Mouse (Mus musculus): ENCODE data around the gene Crat. TPM values are rescaled to one million over a fixed set of nuclear protein-coding genes. Genes with fewer than 3 reads are reported as not detected.
"Not testable (repeated sequence)": the region's sequence is repeated elsewhere in the genome, so short reads cannot be mapped to it uniquely, and the experiment has no call there.

Gene Crat
- total RNA-seq, 2 experiments from 2014 or later: 33.2 to 33.3 TPM

DNA sequence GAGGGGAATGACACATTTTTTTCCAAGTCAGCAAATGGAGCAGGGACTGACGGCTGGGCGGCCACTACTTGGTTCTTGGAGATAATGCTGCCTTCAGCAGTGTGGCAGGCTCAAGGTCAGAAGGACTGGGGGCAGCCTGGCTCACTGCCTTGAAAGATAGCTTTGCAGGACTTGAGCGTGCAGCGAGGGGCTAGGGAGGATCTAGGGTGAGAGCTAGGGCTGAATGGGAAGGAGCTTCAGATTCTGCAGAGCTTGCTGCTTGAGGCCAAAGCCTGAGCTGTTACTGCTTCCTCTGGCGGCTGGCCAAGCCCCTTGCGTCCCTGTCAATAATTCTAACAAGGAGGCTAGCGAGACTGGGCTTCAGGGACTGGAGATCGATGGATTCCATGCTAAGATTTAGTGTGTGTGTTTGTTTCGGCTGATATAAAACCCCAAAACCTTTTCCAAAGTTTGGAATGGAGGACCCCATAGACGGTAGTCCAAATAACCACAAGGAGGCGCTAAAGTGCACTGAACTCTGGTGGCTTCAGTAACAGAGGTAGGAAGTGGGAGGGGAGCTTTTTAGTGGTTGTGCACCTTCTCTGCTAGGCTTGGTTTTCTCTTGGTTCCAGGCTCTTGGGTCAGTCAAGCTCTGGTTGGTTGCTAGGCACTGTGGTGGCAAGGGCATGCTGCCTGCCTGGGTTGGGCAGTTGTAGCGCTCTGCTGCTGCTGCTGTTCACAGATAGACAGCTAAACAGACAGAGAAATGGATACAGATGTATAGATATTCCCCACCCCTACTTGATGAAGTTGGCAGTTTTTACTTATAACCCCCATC is 25.3 kb upstream of the Crat start:
- peak; percentile 57 for DNase-seq
- intact Hi-C loops (cut with DNase I): no loop called here

DNA sequence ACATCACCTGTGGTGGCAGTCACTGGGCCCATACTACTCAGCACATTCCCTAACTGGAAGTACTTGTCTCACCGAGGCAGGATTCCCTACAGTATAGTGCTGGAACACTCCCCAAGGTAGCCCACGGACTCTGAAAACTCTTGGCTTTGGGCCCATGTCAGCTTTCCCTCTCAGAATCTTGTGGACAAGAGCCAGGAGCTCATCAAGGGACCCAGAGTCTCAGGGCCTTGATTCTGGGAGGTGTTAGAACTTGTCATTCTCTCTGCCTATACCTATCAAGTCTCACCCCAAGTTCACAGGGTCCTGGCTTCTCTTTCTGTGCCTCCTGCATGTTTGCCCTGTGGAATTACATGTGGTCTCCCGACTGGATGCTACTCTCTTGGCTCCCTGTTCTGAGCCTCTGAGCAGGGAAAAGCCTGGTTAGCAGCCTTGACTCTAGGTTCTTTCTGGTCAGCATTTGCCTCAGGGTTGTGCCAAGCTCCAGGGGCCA is 24.6 kb upstream of the Crat start:
- no peak for DNase-seq
- intact Hi-C loops (cut with DNase I): no loop called here

DNA sequence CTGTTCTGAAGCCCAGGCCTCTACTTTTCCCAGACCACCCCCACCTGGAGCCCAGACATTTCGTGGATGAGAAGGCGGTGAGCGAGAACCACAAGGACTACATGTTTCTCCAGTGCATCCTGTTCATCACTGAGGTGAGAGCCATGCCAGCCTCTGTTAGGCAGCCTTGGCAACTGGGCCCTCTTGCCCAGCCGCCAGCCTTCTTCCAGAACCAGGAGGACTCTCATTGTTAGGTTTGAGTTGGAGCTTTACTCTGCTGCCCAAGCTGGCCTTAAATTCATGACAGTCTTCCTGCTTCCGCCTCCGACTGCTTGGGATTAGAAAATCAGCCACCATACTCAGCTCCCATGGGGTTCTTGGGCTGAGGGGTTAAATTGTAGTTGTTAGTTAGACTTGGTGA is 24.0 kb upstream of the Crat start:
- intact Hi-C loops (cut with DNase I): loop anchor here (5.0 to 10.0 kb wide), 2 partner anchors 353 to 495 kb away; no protein-coding TSS in a partner anchor
- no peak for DNase-seq

GRCm38 (mm10) chr2:30437791-30438190 is 22.2 kb upstream of the Crat start:
- intact Hi-C loops (cut with DNase I): loop anchor here (5.0 to 10.0 kb wide), 2 partner anchors 355 to 497 kb away; no protein-coding TSS in a partner anchor
- no peak for DNase-seq

- no peak for DNase-seq
- intact Hi-C loops (cut with DNase I): loop anchor here (5.0 to 10.0 kb wide), 2 partner anchors 355 to 498 kb away; no protein-coding TSS in a partner anchor
Observed at GRCm38 (mm10) chr2:30436809-30437208, 21.2 kb upstream of the Crat start.

DNA sequence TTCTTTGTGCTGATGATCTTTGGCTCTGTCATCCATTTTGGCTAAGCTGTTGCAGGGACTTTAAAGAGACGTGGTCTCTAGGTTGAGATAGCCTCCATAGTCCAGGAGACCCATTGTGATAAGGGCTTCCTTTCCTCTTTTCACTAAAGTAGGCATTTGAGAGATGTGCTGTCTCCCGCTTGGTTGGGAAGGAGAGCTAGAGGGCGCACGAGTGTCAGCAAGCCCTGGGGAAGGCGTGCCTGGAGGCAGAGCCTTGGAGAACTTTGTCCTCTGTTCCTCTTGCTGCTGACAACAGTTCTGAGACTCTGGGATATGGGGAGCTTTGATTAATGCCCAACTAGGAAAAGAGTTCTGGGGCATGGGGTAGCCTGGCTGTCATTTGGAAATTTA is 20.5 kb upstream of the Crat start:
- peak; percentile 49 for DNase-seq
- intact Hi-C loops (cut with DNase I): loop anchor here (5.0 to 10.0 kb wide), 2 partner anchors 356 to 499 kb away; no protein-coding TSS in a partner anchor

DNA sequence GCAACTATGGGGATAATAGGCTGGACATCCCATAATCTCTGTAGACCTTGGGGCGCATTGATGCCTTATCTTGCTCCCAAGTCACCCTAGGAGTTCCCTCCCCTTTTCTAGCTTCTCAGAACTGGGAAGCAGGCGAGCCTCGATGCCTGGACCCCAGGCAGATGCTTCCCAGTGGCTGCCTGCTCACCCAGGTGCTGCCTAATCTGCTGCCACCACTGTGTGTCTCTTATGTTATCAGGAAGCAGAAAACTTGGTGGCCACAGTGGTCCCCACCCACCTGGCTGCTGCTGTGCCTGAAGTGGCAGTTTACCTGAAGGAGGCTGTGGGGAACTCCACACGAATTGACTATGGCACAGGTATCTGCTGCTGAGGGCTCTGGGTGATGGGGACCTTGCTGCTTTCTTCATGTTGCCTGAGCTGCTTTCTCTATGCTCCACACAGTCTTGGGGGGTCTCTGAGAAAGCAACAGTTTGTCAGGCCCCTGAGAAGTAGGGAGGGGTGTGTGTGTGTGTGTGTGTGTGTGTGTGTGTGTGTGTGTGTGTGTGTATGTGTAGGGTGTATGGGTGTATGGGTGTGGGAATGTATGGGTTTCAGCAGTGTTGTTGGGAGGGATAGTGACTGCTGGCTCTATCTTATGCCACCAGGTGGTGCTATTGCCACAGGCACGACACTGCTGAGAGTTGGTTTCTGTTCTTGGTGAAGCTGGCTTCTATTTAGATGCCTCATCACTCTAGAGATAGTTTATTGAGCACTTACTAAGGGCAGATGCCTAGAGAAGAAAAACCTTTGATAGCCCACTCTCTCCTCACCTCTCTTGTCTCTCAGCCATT is 19.9 kb upstream of the Crat start:
- DNase-seq: peak; percentile 66
- intact Hi-C loops (cut with DNase I): loop anchor here (5.0 to 10.0 kb wide), 2 partner anchors 357 to 499 kb away; no protein-coding TSS in a partner anchor

DNA sequence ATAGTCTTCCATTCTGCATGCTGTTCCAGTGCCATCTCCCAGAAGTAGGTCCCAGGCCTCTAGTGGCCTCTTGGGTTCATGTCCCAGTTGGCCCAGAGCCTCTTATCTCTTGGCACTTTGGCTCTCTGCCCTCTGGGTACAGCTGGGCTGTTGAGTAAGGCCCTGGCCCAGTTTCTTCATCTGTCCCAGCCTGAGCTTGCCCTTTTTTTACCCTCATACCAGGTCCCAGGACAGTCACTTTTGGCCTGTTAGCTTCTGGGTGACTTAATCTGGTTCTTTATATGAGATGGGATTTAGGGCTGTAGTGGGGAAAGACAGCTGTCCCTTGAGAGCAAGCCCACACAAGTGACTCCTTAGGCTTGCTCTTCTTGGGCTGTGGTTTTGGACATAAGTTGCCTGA is 13.5 kb upstream of the Crat start:
- intact Hi-C loops (cut with DNase I): no loop called here
- DNase-seq: no peak

- intact Hi-C loops (cut with DNase I): no loop called here
- DNase-seq: no peak
Observed at GRCm38 (mm10) chr2:30421432-30421831, 5.8 kb upstream of the Crat start.

DNA sequence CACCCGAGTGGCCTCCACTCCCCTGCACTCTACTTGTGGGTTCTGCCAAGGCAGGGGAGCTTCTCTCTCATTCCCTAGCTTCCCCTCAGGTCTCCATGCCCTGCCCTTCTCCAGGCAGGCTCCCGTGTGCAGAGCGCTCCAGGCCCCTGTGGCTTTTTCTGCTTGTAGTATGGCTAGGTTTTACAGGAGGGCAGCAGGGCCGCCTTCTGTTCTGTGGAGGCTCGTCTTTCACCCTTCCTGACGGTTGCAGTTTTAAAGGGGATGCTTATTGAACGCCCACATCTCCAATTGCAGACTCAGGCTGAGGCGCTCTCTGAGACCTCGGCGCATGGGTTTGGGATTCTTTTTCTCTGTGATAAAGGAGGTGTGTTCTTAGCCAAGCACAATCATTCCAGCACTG is 3.5 kb upstream of the Crat start:
- intact Hi-C loops (cut with DNase I): no loop called here
- no peak for DNase-seq

- intact Hi-C loops (cut with DNase I): no loop called here
- no peak for DNase-seq
Observed at GRCm38 (mm10) chr2:30418259-30418658, 2.6 kb upstream of the Crat start.

GRCm38 (mm10) chr2:30417595-30418165 is 2.1 kb upstream of the Crat start:
- intact Hi-C loops (cut with DNase I): no loop called here
- DNase-seq: no peak

- DNase-seq; intact Hi-C loops (cut with DNase I): not testable (repeated sequence)
Observed at GRCm38 (mm10) chr2:30417154-30417553, 1.5 kb upstream of the Crat start.

- DNase-seq: no peak
- intact Hi-C loops (cut with DNase I): no loop called here
Observed at GRCm38 (mm10) chr2:30416649-30416965, 994 bp upstream of the Crat start.

DNA sequence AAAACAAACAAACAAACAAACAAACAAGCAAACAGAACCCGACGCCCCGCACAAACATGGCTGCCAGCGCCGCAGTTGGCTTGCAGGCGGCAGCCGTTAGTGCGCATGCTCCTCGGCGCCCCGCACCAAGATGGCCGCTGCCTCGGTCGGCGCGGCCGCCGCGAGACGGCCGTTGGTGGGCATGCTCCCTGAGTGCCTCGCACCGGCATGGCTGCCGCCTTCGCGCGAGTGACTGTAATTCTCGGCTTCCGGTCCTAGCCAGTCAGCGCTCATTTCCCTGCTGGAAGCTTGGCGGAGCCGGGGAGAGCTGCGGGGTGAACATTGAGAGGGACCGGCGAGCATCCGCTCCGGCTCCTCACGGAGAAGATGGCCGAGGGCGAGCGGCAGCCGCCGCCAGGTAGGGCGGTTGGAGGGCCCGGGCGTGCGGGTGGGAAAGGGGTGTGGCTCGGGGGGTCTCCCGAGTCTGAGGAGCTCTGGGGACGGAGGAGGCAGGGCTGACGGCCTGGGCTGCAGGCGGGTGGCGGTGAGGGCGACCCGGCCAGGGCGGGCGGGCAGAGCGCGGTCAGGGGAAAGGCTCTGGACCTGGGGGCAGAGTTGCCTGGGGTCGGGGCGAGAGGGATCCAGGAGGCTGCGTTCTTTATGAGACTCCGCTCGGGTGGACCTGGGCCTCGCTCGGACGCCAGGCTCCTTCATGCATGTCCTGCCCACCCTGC is 479 bp upstream of the Crat start, which contains the start of gene Ptpa:
Gene Ptpa, plus strand, starts transcription at position 104 of the 713 bp plus-strand sequence.
- peak; percentile 96 for DNase-seq
- intact Hi-C loops (cut with DNase I): no loop called here

DNA sequence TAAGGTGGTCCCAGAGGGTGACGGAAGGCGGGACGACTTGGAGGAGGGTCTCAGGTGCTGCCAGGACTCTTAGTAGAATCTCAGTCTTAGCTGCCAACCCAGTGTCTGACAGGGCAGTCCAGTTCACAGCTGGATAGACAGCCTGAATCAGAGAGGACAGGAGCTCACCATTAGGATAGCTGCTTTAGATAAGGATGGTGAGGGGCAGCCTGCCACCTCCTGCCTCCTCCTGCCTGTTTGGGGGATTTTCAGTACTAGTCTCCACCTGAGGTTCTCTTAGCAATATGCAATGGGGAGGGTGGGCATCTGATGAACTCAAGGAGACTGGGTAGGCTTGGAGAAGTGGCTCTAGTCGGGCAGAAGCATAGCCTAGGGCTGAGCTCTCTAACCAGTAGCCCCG is 932 bp downstream of the Crat start:
- intact Hi-C loops (cut with DNase I): no loop called here
- no peak for DNase-seq

DNA sequence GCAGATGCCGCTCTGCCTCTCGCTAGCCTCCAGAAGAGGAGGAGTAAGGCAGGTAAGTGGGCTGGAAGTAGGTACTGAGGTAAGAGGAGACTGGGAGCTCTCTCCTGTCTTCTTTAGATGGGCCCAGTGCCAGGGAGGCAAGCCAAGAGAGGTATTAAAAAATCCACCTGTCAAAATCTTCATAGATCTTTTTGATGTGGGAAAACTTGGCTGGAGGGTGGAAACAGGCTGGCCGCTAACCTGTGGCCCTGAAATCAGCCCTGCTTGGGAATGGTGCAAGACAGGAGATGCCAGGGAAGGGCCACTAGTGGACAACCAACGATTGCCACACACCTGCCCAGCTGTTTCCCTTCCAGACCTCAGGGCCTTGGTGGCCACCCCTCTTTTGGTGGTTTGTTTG is 1.5 kb downstream of the Crat start:
- no peak for DNase-seq
- intact Hi-C loops (cut with DNase I): no loop called here

- intact Hi-C loops (cut with DNase I): no loop called here
- DNase-seq: no peak
Observed at GRCm38 (mm10) chr2:30413038-30413973, 2.3 kb downstream of the Crat start.

- intact Hi-C loops (cut with DNase I): no loop called here
- DNase-seq: no peak
Observed at GRCm38 (mm10) chr2:30409454-30410176, 6.0 kb downstream of the Crat start.

Measured in left cerebral cortex, postnatal 4 days (tissue).